Mouse (Mus musculus) lung, embryonic 16.5 days (tissue): ENCODE results near the gene Prr5. TPM values are rescaled to one million over a fixed set of nuclear protein-coding genes. Genes with fewer than 3 reads are reported as not detected.

ENCODE experiments used
- ATAC-seq: fragments of 200-750 bp; cut with Nextera tagmentation; 2 replicates; pipeline ENCODE4 v1.8.0; 2017; ENCODE audit warnings: low read depth, mild to moderate bottlenecking, moderate library complexity
- H3K27ac ChIP-seq: fragments of 300-500 bp; sonication (generic); 2 replicates; pipeline ENCODE4 v1.5.1; 2014; ENCODE audit warnings: mild to moderate bottlenecking, control low read depth, low read length
- H3K27me3 ChIP-seq: fragments of 300-500 bp; sonication (generic); 2 replicates; pipeline ENCODE4 v1.6.1; 2014; ENCODE audit warnings: low read depth, low read length, mixed read lengths; ENCODE audit not compliant: control insufficient read depth, insufficient read depth
- H3K36me3 ChIP-seq: fragments of 300-500 bp; sonication (generic); 2 replicates; pipeline ENCODE4 v1.6.1; 2014; ENCODE audit warnings: low read length; ENCODE audit not compliant: control insufficient read depth, insufficient read depth
- H3K4me1 ChIP-seq: fragments of 300-500 bp; sonication (generic); replicated peaks from 2 replicates; pipeline ENCODE4 v1.6.1; 2014; ENCODE audit warnings: low read length, mixed read lengths; ENCODE audit not compliant: control insufficient read depth, insufficient read depth
- H3K4me2 ChIP-seq: fragments of 300-500 bp; sonication (generic); 2 replicates; pipeline ENCODE4 v1.6.1; 2014; ENCODE audit warnings: low read depth, low read length, control low read depth
- H3K4me3 ChIP-seq: fragments of 300-500 bp; sonication (generic); 2 replicates; pipeline ENCODE4 v1.5.1; 2014; ENCODE audit warnings: mild to moderate bottlenecking, low read length, control low read depth
- H3K9ac ChIP-seq: fragments of 300-500 bp; sonication (generic); 2 replicates; pipeline ENCODE4 v1.6.1; 2014; ENCODE audit warnings: low read length, control low read depth
- H3K9me3 ChIP-seq: fragments of 300-500 bp; sonication (generic); 2 replicates; pipeline ENCODE4 v1.6.1; 2016; ENCODE audit warnings: low read length; ENCODE audit not compliant: control insufficient read depth
- WGBS: fragments of 180-500 bp; shearing (Covaris S2); extraction: QIAGEN DNeasy Blood & Tissue Kit; methylation state at CpG from one replicate; pipeline ENCODE4 v1.1.7; 2014; 5-methylcytosine and 5-hydroxymethylcytosine counted together
- polyA plus RNA-seq: library from polyadenylated mRNA; unstranded; fragments of >200 nt; fragmentation: Nextera tagmentation; extraction: Ambion mirVana; gene quantifications from 2 replicates; pipeline ENCODE4 v1.2.1, GENCODE M21; 2015

Gene Prr5
- polyA plus RNA-seq, 1 experiment from 2014 or later, result 18.3 TPM

GRCm38 (mm10) chr15:84653979-84654966 is 15.1 kb upstream of the Prr5 start:
- H3K36me3 ChIP-seq, result no peaks in the 10 kb centered on the region
- no peaks in the 10 kb centered on the region for H3K27me3 ChIP-seq
- WGBS, result 1% methylated on average over 28 of the region's 28 CpGs
- H3K4me1 ChIP-seq, result peaks cover 10% of the 10 kb centered on the region
- H3K27ac ChIP-seq, result peak overlapping the region; percentile 94
- peak overlapping the region; percentile 50 for H3K4me3 ChIP-seq
- H3K9me3 ChIP-seq, result no peaks in the 10 kb centered on the region
- ATAC-seq, result peak; percentile 95
- peak overlapping the region; percentile 68 for H3K4me2 ChIP-seq
- H3K9ac ChIP-seq, result peak overlapping the region; percentile 72

GRCm38 (mm10) chr15:84654975-84655374 is 14.4 kb upstream of the Prr5 start:
- Histone ChIP-seq H3K4me3 (no peak overlapping the region), H3K4me1 (peaks cover 10% of the 10 kb centered on the region), H3K27ac (peak overlapping the region; percentile 94), H3K9me3 (no peaks in the 10 kb centered on the region), H3K4me2 (no peak overlapping the region), H3K9ac (no peak overlapping the region), H3K36me3 (no peaks in the 10 kb centered on the region), H3K27me3 (no peaks in the 10 kb centered on the region)
- ATAC-seq, result no peak
- WGBS, result 41% methylated on average over 10 of the region's 10 CpGs

DNA sequence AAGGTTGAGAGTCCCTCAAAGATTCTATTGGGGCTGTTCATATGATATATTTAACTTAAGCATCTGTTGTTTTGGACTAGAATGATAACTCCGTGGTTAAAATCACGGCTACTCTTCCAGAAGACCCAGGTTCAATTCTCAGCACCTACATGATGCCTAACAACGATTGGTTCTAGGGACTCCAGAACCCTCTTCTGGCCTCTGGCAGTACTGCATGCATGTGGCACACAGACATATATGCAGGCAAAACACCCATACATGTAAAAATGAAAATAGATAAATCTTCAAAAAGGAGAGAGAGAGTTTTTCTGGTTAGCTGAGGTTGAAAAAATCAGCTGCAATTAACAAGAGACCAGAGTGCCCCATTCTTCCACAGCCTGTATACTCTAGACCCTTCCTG is 12.7 kb upstream of the Prr5 start:
- ATAC-seq, result no peak
- no peaks in the 10 kb centered on the region for H3K36me3 ChIP-seq
- H3K9me3 ChIP-seq, result no peaks in the 10 kb centered on the region
- no peak overlapping the region for H3K4me2 ChIP-seq
- H3K9ac ChIP-seq, result no peak overlapping the region
- no peak overlapping the region for H3K4me3 ChIP-seq
- H3K27ac ChIP-seq, result no peak overlapping the region
- no peaks in the 10 kb centered on the region for H3K27me3 ChIP-seq
- 80% methylated on average over 3 of the region's 3 CpGs for WGBS
- H3K4me1 ChIP-seq, result peaks cover 10% of the 10 kb centered on the region

- no peaks in the 10 kb centered on the region for H3K9me3 ChIP-seq
- peaks cover 10% of the 10 kb centered on the region for H3K4me1 ChIP-seq
- H3K27ac ChIP-seq, result no peak overlapping the region
- no peaks in the 10 kb centered on the region for H3K27me3 ChIP-seq
- WGBS, result 69% methylated on average over 9 of the region's 9 CpGs
- H3K36me3 ChIP-seq, result no peaks in the 10 kb centered on the region
- H3K4me2 ChIP-seq, result no peak overlapping the region
- H3K9ac ChIP-seq, result no peak overlapping the region
- H3K4me3 ChIP-seq, result no peak overlapping the region
- no peak for ATAC-seq
These were observed 11.9 kb upstream of the Prr5 start for GRCm38 (mm10) chr15:84657384-84658064.

DNA sequence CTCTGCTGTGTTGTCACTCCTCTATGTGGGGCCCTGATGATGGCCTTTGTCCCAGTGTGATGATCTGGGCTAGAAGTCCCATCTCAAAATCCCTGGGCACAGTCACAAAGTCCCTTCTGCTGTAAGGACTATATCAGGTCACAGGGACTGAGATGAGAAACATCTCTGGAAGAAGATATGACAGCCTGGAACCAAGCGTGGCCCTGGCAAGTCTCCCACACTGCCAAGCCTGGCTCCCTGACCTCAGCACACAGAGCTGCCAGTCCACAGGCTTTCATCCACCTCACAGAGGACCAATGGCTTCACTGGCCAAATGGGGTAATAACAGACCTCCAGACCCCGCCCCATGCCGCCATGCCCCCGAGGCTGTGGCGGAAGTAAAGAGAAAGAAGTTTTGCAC is 10.8 kb upstream of the Prr5 start:
- WGBS, result 77% methylated on average over 5 of the region's 5 CpGs
- no peak overlapping the region for H3K27ac ChIP-seq
- H3K27me3 ChIP-seq, result no peaks in the 10 kb centered on the region
- no peak overlapping the region for H3K4me3 ChIP-seq
- no peak overlapping the region for H3K4me2 ChIP-seq
- H3K9me3 ChIP-seq, result no peaks in the 10 kb centered on the region
- H3K36me3 ChIP-seq, result no peaks in the 10 kb centered on the region
- no peak for ATAC-seq
- H3K9ac ChIP-seq, result no peak overlapping the region
- peaks cover 18% of the 10 kb centered on the region for H3K4me1 ChIP-seq

GRCm38 (mm10) chr15:84659856-84660255 is 9.6 kb upstream of the Prr5 start:
- WGBS, result 75% methylated on average over 5 of the region's 5 CpGs
- no peak for ATAC-seq
- Histone ChIP-seq H3K27me3 (peaks cover 2% of the 10 kb centered on the region; the same call in 1 of the 2 replicates), H3K4me3 (no peak overlapping the region), H3K4me2 (no peak overlapping the region), H3K27ac (no peak overlapping the region), H3K9me3 (no peaks in the 10 kb centered on the region), H3K9ac (no peak overlapping the region), H3K36me3 (no peaks in the 10 kb centered on the region), H3K4me1 (peaks cover 15% of the 10 kb centered on the region)

DNA sequence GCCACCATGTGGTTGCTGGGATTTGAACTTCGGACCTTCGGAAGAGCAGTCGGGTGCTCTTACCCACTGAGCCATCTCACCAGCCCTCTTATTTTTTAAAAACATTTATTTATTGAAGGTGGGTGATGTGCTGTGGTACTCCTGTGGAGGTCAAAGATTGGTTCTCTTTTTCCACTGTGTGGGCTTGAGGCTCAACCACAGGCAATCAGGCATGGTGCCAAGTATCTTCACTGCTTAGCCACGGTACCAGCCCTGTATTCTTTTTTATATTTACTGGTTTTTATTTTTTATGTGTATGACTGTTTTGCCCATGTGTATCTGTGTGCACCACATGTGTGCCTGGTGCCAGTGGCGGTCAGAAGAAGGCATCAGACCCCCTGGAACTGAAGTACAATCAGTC is 8.1 kb upstream of the Prr5 start:
- no peak overlapping the region for H3K4me2 ChIP-seq
- H3K9me3 ChIP-seq, result no peaks in the 10 kb centered on the region
- ATAC-seq, result no peak
- 84% methylated on average over 5 of the region's 5 CpGs for WGBS
- no peak overlapping the region for H3K27ac ChIP-seq
- H3K27me3 ChIP-seq, result peaks cover 2% of the 10 kb centered on the region; the same call in 1 of the 2 replicates
- peaks cover 11% of the 10 kb centered on the region for H3K4me1 ChIP-seq
- no peak overlapping the region for H3K4me3 ChIP-seq
- no peak overlapping the region for H3K9ac ChIP-seq
- no peaks in the 10 kb centered on the region for H3K36me3 ChIP-seq

GRCm38 (mm10) chr15:84662952-84663684 is 6.3 kb upstream of the Prr5 start:
- Histone ChIP-seq H3K27ac (no peak overlapping the region), H3K4me1 (peaks cover 11% of the 10 kb centered on the region), H3K4me2 (peak overlapping the region; percentile 94), H3K9me3 (no peaks in the 10 kb centered on the region), H3K4me3 (peak overlapping the region; percentile 58), H3K27me3 (peaks cover 2% of the 10 kb centered on the region; the same call in 1 of the 2 replicates), H3K36me3 (no peaks in the 10 kb centered on the region), H3K9ac (peak overlapping the region; percentile 65)
- under 1% methylated on average over 46 of the region's 56 CpGs for WGBS
- peak; percentile 94 for ATAC-seq

- H3K4me3 ChIP-seq, result peak overlapping the region; percentile 58
- 54% methylated on average over 10 of the region's 10 CpGs for WGBS
These were observed 5.7 kb upstream of the Prr5 start for GRCm38 (mm10) chr15:84663685-84664060.

More at GRCm38 (mm10) chr15:84663685-84664060, 5.7 kb upstream of the Prr5 start:
- H3K27ac ChIP-seq, result no peak overlapping the region
- no peak overlapping the region for H3K9ac ChIP-seq
- peaks cover 11% of the 10 kb centered on the region for H3K4me1 ChIP-seq
- ATAC-seq, result peak; percentile 5
- peaks cover 2% of the 10 kb centered on the region; the same call in 1 of the 2 replicates for H3K27me3 ChIP-seq
- no peaks in the 10 kb centered on the region for H3K9me3 ChIP-seq
- no peaks in the 10 kb centered on the region for H3K36me3 ChIP-seq
- H3K4me2 ChIP-seq, result peak overlapping the region; percentile 94
